Mouse (Mus musculus) ovary, postnatal 14 days (tissue): ENCODE data around the gene Myl7.
"Not testable (repeated sequence)": the region's sequence is repeated elsewhere in the genome, so short reads cannot be mapped to it uniquely, and the experiment has no call there.

Source experiments
- DNase-seq: peaks from one replicate; pipeline ENCODE4 v3.0.0; 2022; ENCODE audit warnings: low spot score

The Myl7 gene

DNA sequence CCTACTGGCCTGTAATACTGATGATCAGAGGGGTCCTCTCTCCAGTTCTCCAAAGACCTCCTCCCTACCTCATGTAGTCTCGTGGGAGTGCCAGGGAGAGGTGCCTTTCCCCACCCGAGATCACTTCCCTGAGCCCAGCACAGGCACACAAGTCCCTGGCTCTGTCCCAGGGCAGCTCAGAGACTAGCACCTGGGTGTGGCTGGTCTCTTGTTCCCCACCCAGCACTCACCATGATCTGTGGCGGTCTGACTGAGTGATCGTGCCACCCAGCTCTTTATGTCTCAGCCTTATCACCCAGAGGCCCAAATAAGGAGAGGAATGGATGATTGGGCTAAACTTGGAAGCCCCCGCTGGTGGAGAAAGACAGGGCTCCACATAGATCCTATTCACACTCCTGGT lies at the start of gene Myl7:
TSS of gene Myl7 (minus strand) at position 252 of the 400 bp plus-strand sequence.
- no peak for DNase-seq

DNA sequence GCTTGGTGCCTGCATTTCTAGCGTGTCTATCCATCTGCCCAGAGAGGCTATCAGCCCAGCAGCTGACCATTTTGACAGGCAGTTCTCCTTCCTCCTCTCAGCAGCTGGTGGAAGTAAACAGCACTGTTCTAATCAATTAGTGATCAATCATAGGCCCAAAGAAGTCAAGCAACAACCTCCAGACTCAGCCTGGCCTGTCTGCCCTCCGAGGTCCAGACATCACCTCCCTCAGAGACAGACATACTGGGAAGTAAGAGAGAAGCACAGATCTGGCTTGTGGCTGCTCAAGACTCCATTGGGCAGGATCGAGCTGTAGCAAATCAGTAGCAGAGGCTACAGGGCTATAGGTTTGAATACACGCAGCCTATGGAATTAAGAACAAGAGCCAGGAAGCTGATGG lies 49.2 kb upstream of the Myl7 start:
- no peak for DNase-seq

DNA sequence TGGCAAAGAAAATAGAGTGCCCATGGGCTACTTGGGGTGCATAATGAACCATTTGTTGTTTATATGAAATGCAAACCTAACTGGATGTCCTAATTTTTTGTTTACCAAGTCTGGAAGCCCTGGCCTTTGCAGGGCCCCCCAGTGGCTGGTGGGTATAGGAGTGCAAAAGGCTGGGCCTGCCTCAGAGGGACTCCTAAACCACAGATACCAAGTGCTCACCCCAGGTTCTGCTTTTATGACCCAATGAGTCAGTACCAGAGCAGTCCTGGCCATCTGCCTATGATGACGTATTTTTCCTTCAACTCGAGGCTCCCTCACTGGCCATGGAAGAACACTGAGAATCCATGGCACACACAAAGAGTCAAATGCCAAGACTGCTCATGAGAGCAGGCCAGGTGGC lies 46.5 kb upstream of the Myl7 start:
- no peak for DNase-seq

DNA sequence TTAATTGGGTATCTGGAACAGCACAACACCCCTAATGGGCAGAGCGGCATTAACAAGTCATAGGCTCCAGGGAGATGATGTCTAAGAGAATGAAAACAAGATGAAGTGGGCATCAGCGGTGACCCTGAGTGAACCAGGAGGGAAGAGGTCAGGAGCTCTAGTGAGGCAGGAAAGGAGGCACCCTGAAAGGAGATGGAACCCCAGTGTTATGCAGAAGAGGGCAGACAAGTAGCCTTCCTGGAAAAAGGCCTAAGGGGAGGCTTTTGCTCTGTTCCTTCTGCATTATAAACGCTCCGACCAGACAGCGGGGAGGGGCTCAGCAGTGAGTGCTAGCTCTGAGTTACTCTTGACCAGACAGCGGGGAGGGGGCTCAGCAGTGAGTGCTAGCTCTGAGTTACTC lies 44.4 kb upstream of the Myl7 start:
- DNase-seq = no peak

DNA sequence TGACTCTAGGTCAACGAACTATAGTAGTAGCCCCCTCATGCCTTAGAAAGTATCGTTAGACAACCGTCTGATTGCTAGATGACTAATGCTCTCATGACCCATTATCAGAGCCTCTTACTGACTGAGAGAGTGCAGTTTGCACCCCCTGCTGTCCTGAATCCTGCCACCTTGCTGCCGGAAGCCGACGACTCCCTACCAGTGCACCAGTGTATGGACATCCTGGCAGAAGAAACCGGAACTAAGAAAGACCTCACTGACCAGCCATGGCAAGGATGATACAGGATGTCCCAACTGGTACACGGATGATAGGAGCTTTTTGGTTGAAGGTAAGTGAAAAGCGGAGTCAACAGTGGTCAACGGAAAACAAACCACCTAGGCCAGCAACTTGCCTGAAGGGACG lies 35.9 kb upstream of the Myl7 start:
- DNase-seq = not testable (repeated sequence)

DNA sequence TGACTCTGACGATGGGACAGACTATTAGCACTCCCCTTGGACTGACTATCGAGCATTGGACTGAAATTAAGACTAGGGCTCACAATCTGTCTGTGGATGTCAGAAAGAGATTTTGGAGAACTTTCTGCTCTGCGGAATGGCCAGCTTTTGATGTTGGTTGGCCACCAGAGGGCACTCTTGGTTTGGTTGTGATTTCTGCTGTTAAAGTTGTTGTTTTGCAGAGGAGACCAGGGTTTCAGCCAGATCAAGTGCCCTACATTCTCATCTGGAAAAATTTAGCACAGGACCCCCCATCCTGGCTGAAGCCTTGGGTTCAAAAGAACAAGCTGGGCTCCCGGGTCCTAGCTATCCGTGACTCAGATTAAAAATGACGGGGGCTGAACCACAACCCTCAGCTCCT lies 33.4 kb upstream of the Myl7 start:
- not testable (repeated sequence) for DNase-seq

DNA sequence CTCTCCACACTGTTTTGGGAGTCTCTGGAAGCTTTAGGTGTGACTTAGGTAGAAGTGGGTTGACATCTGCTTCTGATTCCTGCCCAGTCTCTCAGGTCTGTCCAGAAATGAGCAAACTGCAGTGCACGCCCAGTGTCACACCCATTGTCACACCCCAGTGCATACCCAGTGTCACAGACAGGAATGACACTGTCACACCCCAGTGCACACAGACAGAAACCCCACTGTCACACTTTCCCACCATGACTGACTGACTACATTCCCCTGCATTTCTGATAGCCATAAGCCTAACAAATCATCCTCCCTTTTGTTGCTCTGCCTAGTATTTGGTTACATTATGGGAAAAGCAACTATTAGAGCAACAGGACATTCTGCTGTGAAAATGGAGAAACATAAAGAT lies 32.0 kb upstream of the Myl7 start:
- no peak for DNase-seq

DNA sequence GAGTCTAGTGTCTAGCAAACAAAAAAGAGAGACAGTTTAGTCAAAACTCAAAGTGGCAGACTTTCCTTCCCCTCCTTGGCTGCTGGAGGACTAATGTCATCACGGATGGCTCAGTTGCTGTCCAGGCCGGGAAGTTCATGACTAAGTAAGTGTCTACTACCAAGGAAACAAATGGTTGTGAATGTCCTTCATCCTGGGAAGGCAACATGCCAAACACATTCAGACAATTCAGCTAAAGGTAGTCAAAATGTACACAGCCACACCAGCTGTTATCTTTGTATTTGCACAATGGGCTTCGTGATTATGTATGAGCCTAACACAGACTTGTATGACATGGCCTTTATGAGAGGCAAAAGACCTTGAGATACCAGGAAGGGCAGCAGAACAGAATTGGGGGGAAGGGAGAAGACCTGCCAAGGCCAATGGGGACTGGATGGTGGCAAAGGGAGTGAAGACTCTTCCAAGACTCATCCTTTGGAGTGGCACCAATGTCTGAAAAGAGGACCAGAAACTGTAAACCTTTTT lies 28.2 kb upstream of the Myl7 start:
- no peak for DNase-seq

DNA sequence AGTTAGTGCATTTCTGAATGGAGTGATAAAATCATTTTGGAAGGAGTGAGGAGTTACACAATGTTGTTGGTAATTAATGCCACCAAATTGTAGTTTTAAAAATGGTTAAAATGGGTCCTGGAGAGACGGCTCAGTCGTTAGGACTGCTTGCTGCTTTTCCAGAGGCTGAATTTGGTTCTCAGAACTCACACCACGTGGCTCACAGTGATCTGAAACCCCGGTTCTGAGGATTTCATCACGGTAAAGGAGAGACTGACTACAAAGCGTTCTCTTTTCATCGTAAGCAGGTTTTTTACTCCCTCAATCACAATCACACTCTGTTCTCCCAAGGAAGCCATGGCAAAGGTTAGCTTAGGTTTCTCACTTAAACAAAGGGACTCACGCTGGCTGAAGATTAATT lies 26.1 kb upstream of the Myl7 start:
- DNase-seq = no peak

DNA sequence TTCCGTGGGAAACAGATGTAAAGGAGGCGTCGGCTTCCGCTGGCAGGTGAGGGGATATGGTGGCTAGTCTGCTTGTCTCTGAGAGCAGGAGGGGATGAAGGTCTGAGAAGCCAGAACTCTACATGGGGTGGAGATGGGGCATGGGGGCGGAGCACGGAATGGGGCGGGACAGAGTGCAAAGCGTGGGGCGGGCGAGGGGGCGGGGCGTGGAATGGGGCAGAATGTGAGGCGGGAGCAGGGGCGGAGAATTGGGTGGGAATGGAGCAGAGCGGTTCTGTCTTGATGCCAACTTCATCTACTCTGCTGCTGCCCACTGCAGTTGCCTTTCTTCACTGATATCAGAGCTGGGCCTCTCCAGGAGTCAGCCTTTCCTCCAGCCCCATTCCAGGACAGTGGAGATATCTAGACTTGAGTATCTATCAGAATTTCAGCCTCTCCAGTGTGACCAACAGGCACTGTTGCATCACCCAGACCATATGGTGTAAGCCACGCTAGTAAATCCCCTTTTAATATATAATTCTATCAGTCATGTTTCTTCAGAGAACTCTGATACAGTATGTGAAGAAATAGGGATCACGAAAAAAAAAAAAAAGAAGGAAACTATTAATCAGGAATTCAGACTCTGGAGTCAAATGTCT lies 21.9 kb upstream of the Myl7 start:
- DNase-seq = no peak

DNA sequence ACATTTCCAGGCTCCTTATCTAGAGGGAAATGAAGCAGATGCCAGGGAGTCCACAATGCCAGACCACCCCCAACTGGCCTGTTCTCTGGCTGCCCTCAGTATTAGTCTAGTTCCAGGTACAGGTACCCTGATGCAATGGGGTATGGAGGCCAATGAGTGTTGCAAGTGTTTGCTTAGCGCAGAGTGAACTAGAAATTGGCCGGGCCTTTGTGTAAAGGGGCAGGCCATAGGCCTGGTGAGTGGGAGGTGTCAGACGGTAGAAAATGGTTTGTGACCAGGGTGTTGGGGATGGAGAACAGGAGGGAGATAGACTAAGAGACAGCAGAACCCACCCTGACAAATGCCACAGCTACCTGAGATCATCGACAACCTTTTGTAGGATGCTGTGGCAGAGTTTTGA lies 21.0 kb upstream of the Myl7 start:
- DNase-seq = no peak

DNA sequence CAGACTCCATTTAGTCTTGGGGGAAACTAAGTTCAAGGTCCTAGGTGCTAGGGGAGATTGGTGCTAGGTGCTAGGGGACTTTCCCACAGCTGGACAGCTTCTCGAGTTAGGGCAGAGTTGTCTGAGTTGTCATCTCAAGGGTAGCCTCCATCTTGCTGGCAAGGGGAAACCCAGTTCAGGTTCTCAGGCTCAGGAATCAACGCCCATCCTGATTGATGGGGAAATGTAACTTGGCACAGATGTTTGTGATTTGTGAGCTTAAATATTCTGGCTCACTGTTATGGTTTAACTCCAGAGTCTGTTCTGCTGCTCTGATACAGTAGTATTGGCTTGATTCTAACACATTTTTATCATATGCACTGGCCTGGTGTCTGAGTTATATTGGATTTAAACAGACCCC lies 19.5 kb upstream of the Myl7 start:
- no peak for DNase-seq

DNA sequence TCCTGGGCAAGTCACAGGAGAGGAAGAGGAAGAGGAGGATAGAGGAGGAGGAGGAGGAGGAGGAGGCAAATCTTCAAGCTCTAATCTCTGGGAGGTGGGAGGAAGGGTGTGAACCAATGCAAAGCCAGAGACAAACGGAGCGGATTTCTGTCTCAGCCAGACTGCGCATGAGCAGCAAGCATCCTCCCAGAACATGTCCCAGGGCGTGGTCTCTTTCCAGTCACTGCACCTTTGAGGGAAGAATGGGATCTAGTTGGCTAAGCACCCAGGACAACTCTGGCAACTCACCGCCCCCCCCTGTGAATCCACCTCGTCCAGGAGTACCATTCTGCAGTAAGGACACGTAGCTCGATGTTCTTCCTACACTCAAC lies 17.6 kb upstream of the Myl7 start:
- DNase-seq = no peak

DNA sequence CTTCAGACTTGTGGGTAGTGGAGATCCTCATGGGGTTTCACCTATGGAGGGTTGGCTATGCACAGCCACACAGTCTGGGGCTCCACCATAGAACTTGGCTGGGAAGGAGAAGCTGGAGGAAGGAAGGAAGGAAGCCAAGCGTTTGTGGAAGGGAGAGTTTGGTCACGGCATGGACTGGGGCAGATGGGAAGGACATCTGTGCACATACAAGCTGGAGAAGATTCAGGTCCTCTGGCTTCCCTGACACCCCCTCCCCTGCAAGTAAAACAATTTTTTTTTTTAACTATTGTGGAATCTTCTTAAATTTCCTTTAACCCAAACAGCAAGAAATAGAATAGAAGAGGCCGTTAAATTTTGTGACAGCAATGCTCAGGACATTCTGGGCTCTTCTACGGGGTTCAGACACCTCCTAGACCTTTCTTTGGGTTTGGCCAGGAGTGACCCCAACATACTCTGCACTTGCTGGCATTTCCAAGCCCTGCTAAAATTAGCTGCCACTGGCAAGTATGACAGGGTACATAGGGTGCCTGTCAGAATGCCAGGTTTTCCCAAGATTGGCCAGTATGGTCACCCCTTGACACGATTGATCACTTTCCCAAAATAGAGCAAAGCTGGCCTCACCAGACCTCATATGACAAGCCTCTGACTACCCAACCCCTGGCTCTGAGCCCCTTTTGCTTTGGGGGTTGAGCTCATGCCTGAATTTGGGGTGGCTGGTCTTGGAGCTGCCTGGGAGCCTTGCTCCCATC lies 17.0 kb upstream of the Myl7 start:
- no peak for DNase-seq

DNA sequence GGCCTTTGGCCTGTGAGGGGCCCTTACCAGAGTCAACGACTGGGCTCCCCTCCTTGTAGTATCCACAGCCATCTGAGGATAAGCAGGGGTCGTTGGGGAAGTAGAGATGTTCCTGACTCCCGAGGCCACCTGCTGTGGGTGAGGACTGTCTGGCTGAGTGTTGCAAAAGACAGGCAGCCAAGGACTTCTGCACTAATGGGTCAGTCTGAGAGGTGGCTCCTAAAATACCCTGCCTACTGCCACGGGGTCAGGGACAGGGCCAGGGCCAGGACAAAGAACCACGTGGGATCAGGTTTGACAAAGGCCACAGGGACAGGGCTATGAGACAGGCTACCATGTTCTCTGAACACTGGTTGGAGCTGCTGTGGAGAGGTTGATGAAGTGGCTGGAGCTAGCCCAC lies 16.4 kb upstream of the Myl7 start:
- DNase-seq = no peak

DNA sequence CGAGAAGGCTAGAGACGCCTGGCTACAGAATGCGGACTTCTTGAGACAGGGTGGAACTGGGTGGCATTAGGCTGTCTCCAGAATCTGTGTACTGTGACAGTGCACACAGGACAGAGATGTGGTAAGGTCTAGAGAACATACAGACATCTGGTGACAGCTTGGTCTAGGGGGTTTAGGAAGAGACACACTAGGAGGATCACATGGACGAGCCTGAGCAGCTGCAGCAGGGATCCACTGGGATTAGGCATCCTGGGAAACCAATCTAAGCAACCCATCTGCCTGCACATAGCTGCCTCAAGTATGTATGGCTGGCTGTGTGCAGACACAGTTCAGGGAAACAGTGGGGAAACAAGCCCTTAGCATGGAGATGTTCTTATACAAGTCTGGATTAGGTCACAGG lies 15.4 kb upstream of the Myl7 start:
- no peak for DNase-seq

DNA sequence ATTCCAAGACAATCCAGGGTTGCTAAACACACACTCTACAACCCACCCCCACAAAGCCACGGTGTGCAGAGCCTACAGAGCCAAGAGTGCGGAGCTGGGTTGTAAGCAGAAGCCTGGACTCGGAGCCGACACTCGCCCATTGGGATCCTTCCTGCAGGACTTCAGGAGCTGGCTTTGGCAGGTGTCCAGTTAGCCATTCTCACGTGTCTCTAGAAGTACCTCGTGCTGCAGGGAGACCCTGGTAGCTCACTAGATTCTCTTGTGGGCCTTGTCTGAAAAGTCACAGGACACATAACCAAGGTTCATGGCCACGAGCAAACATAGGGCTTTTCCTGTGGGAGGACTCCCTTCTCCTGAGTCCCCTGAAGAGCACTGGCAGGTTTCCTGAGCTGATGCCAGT lies 14.7 kb upstream of the Myl7 start:
- no peak for DNase-seq

DNA sequence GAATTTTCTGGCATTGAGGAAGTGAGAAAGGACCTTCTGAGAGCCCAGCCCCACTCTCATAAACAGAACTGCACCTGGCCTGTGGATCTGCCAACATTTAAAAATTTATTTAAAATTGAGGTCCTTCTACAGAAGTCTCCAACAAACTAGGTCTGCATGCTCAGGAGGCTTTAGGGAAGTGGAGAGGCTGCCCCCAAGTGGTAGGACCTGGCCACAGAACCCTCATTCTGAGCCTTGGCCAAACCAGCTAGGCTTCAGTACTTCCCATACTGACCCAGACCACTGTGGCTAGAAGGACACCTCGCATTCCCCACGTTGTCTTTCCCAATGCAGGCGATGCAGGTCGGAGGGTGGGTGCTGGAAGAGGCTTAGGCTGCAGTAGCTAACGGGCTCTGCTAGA lies 14.1 kb upstream of the Myl7 start:
- peak; percentile 58 for DNase-seq

DNA sequence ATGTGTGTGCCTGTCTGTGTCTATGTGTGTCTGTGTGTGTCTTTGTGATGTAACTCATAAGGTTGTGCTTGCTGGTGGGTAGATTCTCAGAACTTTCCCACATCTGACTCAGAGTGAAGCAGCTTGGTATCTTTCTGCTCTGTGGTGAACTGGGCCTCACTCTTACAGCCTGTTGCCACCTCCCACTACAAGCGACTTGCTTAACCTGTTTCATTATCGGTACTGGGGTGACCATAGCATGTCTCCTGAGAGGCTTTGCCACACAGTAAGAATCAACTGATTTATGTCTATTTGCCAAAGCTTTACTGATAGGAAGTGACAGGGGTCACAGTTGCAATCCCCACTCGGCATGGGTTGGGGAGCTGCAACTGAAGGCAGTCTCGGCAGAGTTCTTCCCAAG lies 10.1 kb upstream of the Myl7 start:
- no peak for DNase-seq

DNA sequence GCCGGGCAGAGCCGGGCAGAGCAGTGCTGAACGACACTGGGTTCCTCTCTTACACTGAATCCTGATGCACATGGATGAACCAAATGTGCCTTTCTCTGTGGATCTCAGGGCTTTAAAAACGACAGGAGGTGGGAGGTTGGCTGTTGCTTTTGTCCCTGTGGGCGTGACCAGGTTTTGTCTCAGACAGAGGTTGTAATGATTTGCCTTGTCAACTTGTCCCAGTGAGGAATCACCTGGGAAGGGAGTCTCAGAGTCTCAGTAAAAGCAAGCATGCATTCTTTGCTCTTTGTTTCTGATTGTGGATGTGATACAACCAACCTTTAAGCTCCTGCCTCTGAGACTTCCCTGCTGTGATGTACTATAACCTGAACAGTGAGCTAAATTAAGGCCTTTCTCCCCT lies 8.5 kb upstream of the Myl7 start:
- DNase-seq = no peak

DNA sequence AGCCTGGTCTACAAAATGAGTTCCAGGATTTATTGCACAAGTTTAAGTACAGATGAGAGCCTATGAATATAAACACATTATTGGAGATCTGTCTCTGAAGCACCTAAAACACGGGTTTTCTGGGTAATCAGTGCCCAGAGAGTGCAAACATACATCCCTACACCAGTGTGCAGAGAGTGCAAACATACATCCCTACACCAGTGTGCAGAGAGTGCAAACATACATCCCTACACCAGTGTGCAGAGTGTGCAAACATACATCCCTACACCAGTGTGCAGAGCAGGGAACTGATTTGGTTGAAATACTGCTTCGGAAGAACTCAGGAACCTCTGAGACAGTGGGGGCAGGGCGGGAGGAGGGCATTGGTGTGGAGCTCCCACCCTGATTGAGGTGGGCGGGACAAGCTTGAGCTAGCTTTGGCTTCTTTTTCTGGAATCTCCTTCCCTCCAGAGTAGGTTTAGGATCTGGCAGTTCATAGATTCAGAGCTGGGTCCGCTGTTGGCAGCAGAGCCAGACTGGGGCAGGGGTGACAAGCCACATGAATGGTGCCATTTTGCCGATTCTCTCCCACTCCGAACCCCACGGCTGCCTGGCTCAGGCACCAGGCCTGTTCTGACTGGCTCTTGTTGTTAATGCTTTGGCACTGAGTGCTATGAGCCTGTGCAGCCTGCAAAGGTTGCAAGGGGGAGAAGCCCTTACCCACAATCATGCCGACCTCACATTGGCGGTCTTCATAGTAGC lies 7.4 kb upstream of the Myl7 start:
- DNase-seq = no peak

DNA sequence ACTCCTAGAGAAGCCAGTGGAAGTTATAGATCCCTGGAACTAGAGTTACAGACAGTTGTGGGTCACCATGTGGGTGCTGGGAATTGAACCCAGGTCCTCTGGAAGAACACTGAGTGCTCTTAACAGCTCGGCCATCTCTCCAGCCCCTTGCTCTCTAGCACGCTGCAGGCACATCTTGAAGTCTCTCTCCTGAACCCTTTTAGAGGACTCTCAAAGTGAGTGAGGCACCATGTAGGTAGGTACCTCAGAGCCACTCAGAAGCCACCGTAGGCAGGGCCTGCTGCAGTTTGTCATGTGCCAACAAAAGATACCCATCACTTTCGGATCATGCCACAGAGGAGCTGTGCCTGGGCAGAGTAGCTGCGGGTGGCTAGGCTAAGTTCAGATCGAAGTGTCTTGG lies 6.3 kb upstream of the Myl7 start:
- DNase-seq = no peak

DNA sequence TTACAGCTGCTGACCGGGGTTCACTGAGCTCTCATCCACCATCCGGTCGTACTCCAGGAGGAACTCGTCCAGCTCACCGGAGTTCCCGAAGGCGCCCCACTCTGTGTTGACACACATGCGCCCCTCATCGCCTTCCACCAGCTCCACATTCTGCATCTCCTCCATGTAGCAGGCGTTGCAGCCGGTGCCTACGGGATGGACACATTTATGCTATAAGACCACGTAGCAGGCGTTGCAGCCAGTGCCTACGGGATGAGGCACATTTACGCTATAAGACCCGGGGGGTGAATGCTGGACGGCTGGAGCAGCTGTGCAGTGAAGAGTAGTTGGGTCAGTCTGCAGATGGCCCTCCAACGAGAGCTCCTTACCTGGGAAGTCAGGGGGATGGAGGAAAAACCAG lies 5.8 kb upstream of the Myl7 start:
- DNase-seq = no peak
